Comparison of ENCODE assay signal across 8 mouse cellular contexts in the genomic region with DNA sequence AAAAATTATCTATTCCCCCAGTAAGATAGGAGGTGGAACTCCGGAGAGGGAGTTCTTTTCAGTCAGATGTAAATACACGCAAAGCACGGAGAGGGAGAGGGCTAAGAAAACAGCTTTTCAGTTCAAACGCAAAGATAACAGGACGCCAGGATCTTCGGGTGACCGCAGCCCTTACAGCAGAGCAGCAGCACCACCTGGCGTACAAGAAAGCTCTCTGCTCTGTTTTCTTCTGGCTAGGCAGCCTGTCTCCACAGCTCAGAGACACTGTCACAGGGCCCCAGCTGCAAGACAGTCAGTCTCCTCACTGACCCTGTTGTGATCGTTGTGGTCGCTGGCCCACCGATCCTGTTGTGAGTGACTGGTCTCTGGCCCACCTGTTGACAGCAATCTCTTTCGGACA. TPM values are rescaled to one million over a fixed set of nuclear protein-coding genes. Genes with fewer than 3 reads are reported as not detected.
A peak's percentile ranks its signal among the peaks of the same experiment; 100 is the strongest.
DNase-seq lines count a peak whose midpoint lies in the region; ATAC-seq and TF ChIP-seq lines count a peak whose summit lies in the region.

No protein-coding gene starts in this region.

- TF ChIP-seq EP300 in MEL (IDR thresholded peaks at IDR 0.05; ENCODE audit: low read depth in 1 of 2, low read length in 2 of 2) = peak in 1 of 2 experiments; percentile 31; a peak in 1 of 4 replicates

- H3K27ac ChIP-seq in MEL (ENCODE audit: control insufficient read depth, low read depth, low read length) = no peak overlapping the region
- no peak overlapping the region for H3K27ac ChIP-seq in hindbrain, embryonic 12.5 days

- no peaks in the 10 kb centered on the region for H3K79me2 ChIP-seq in MEL (ENCODE audit: control insufficient read depth, insufficient read depth, low read length, poor library complexity)

- no peaks in the 10 kb centered on the region; a peak in 1 of 4 replicates for H3K36me3 ChIP-seq in MEL (ENCODE audit: control insufficient read depth in 1 of 2, insufficient read depth in 2 of 2, low read length in 2 of 2)
- no peaks in the 10 kb centered on the region for H3K36me3 ChIP-seq in hindbrain, embryonic 12.5 days

- H3K9ac ChIP-seq in MEL (ENCODE audit: control insufficient read depth, low read depth, low read length, poor library complexity, severe bottlenecking) = no peak overlapping the region
- no peak overlapping the region for H3K9ac ChIP-seq in hindbrain, embryonic 12.5 days

- no peaks in the 10 kb centered on the region for H3K9me3 ChIP-seq in MEL (replicated peaks; ENCODE audit: insufficient read depth, low read length)
- H3K9me3 ChIP-seq in hindbrain, embryonic 12.5 days (replicated peaks) = no peaks in the 10 kb centered on the region

- TF ChIP-seq RAD21 in MEL (IDR thresholded peaks at IDR 0.05; ENCODE audit: low read depth, low read length) = peak; percentile 96

- H3K4me3 ChIP-seq in MEL (ENCODE audit: control insufficient read depth in 1 of 2, insufficient read depth in 1 of 2, low read depth in 2 of 2, low read length in 2 of 2) = peak overlapping the region; percentile 28 to 48
- peak overlapping the region; percentile 10; the same call in 1 of the 2 replicates for H3K4me3 ChIP-seq in hindbrain, embryonic 12.5 days

- TF ChIP-seq POLR2A in MEL (IDR thresholded peaks at IDR 0.05; ENCODE audit: control insufficient read depth in 1 of 2, insufficient read depth in 1 of 2, low read depth in 1 of 2, low read length in 2 of 2, poor library complexity in 1 of 2) = no peak

- no peak for ATAC-seq in hindbrain, embryonic 12.5 days (ENCODE audit: low FRiP score)

- peak overlapping the region; percentile 41 for H3K4me2 ChIP-seq in hindbrain, embryonic 12.5 days (replicated peaks)

- peaks cover 5 to 6% of the 10 kb centered on the region in 2 experiments; a peak in 3 of 4 replicates for H3K27me3 ChIP-seq in MEL (ENCODE audit: control insufficient read depth in 1 of 2, insufficient read depth in 2 of 2, low read length in 2 of 2)
- peaks cover 48% of the 10 kb centered on the region for H3K27me3 ChIP-seq in hindbrain, embryonic 12.5 days

- no peaks in the 10 kb centered on the region for H3K4me1 ChIP-seq in MEL (ENCODE audit: control insufficient read depth in 1 of 2, insufficient read depth in 2 of 2, low read length in 2 of 2)
- H3K4me1 ChIP-seq in hindbrain, embryonic 12.5 days = no peaks in the 10 kb centered on the region; the same call in 1 of the 2 replicates

- 2% methylated on average over 12 of the region's 12 CpGs for WGBS in hindbrain, embryonic 12.5 days

- DNase-seq in MEL (ENCODE audit: low read depth, low spot score) = peak; percentile 91
- DNase-seq in cerebellum, adult 8-10 months = peak; percentile 43
- DNase-seq in frontal cortex, postnatal 10 days (ENCODE audit: low spot score in 2 of 2) = peak; percentile 22 to 65
- peak; percentile 60 to 77 for DNase-seq in layer of hippocampus, postnatal 10 days (ENCODE audit: low spot score in 2 of 2)
- DNase-seq in lung, postnatal 10 days = peak; percentile 81
- peak; percentile 52 for DNase-seq in retina, adult 2 months (ENCODE audit: low read depth, low spot score)
- DNase-seq in thymus, postnatal 25 days = peak; percentile 71

- peak; percentile 78 to 94 (median 89) for TF ChIP-seq CTCF in MEL (IDR thresholded peaks at IDR 0.05 in 2 of 3, conservative IDR thresholded peaks at IDR 0.05 in 1 of 3; ENCODE audit: control insufficient read depth in 1 of 3, insufficient read depth in 1 of 3, low read depth in 2 of 3, low read length in 3 of 3, poor library complexity in 1 of 3, severe bottlenecking in 1 of 3)

TF ChIP-seq in MEL, 35 proteins besides CTCF, POLR2A, EP300 and RAD21:
- TF ChIP-seq HCFC1 (IDR thresholded peaks at IDR 0.05; ENCODE audit: low read depth, low read length) = 0 out of 2 replicates have a peak, but pooled peaks have one; percentile 12
- peak; percentile 79 for TF ChIP-seq GATA1 (IDR thresholded peaks at IDR 0.05; ENCODE audit: low read depth, low read length)
- no peak for TF ChIP-seq RCOR1 (IDR thresholded peaks at IDR 0.05; ENCODE audit: low read depth, low read length)
- peak; percentile 88 for TF ChIP-seq SMC3 (IDR thresholded peaks at IDR 0.05; ENCODE audit: low read depth, low read length)
- peak; percentile 86 for TF ChIP-seq ZC3H11A (IDR thresholded peaks at IDR 0.05; ENCODE audit: low read depth, low read length)
- TF ChIP-seq ETS1 (IDR thresholded peaks at IDR 0.05; ENCODE audit: low read depth, low read length) = no peak
- peak; percentile 41; the same call in 1 of the 2 replicates for TF ChIP-seq SIN3A (IDR thresholded peaks at IDR 0.05; ENCODE audit: low read length)

RNA-seq across cellular contexts. Expression of a gene that starts 36.1 kb away (rescaled TPM):
- not detected in 2 replicates for total RNA-seq in MEL (2012; rRNA removed)
- not detected for polyA plus RNA-seq in MEL (2012; ENCODE audit: insufficient read depth in 1 of 2, insufficient read length in 2 of 2, low read depth in 1 of 2, low replicate concordance in 2 of 2, missing spikeins in 1 of 2)
- 4.1 and 4.2 TPM in 2 replicates for polyA plus RNA-seq in hindbrain, embryonic 12.5 days (2016; fragmentation: Nextera tagmentation; extraction: Ambion mirVana)
- total RNA-seq in layer of hippocampus, postnatal 10 days (2021) = 1 to 10 TPM; 3.8 to 6.6 TPM

RNA-seq across cellular contexts. Expression of a gene that starts 37.0 kb away (rescaled TPM):
- not detected in 2 replicates for total RNA-seq in MEL (2012; rRNA removed)
- polyA plus RNA-seq in MEL (2012; ENCODE audit: insufficient read depth in 1 of 2, insufficient read length in 2 of 2, low read depth in 1 of 2, low replicate concordance in 2 of 2, missing spikeins in 1 of 2) = not detected
- polyA plus RNA-seq in hindbrain, embryonic 12.5 days (2016; fragmentation: Nextera tagmentation; extraction: Ambion mirVana) = 0.17 TPM in 1 of 2 replicates, not detected in the other
- total RNA-seq in layer of hippocampus, postnatal 10 days (2021) = not detected
